Mouse (Mus musculus) embryo, embryonic 11 days (tissue): ENCODE results near the gene Lrfn4.

Experiments used
- DNase-seq: peaks from one replicate; pipeline ENCODE4 v3.0.0-alpha.2; 2015

Gene Lrfn4

GRCm38 (mm10) chr19:4615151-4616093 lies at the start of gene Lrfn4:
Gene Lrfn4, minus strand, starts transcription at chr19:4615667.
- peak; percentile 96 for DNase-seq

GRCm38 (mm10) chr19:4658156-4658555 lies 42.7 kb upstream of the Lrfn4 start:
- DNase-seq: no peak

- DNase-seq: no peak
Observed at GRCm38 (mm10) chr19:4646917-4647492, 31.5 kb upstream of the Lrfn4 start.

- DNase-seq: peak; percentile 64
Observed at GRCm38 (mm10) chr19:4644271-4644670, 28.8 kb upstream of the Lrfn4 start.

- DNase-seq: no peak
Observed at GRCm38 (mm10) chr19:4635986-4636385, 20.5 kb upstream of the Lrfn4 start.

- peak; percentile 76 for DNase-seq
Observed at GRCm38 (mm10) chr19:4628819-4629218, 13.4 kb upstream of the Lrfn4 start.

GRCm38 (mm10) chr19:4625829-4626535 lies 10.5 kb upstream of the Lrfn4 start:
- no peak for DNase-seq

- DNase-seq: peak; percentile 96
Observed at GRCm38 (mm10) chr19:4625179-4625828, 9.8 kb upstream of the Lrfn4 start, which contains the start of gene Rce1. Gene Rce1, minus strand, starts transcription at chr19:4625641.

GRCm38 (mm10) chr19:4624406-4625178 lies 9.1 kb upstream of the Lrfn4 start:
- no peak for DNase-seq

GRCm38 (mm10) chr19:4624006-4624405 lies 8.5 kb upstream of the Lrfn4 start:
- no peak for DNase-seq

- no peak for DNase-seq
Observed at GRCm38 (mm10) chr19:4623419-4623818, 8.0 kb upstream of the Lrfn4 start.

- DNase-seq: no peak
Observed at GRCm38 (mm10) chr19:4622780-4623179, 7.3 kb upstream of the Lrfn4 start.

GRCm38 (mm10) chr19:4620721-4621120 lies 5.3 kb upstream of the Lrfn4 start:
- DNase-seq: no peak

GRCm38 (mm10) chr19:4619461-4619860 lies 4.0 kb upstream of the Lrfn4 start:
- no peak for DNase-seq

GRCm38 (mm10) chr19:4618183-4618582 lies 2.7 kb upstream of the Lrfn4 start:
- peak; percentile 68 for DNase-seq

- no peak for DNase-seq
Observed at GRCm38 (mm10) chr19:4616546-4616945, 1.1 kb upstream of the Lrfn4 start.

- peak; percentile 65 for DNase-seq
Observed at GRCm38 (mm10) chr19:4614305-4615150, 939 bp downstream of the Lrfn4 start.

GRCm38 (mm10) chr19:4613464-4614304 lies 1.8 kb downstream of the Lrfn4 start:
- no peak for DNase-seq

- no peak for DNase-seq
Observed at GRCm38 (mm10) chr19:4612181-4612961, 3.1 kb downstream of the Lrfn4 start.
